Mouse (Mus musculus): ENCODE results near the gene A4galt.
A peak's percentile ranks its signal among the peaks of the same experiment; 100 is the strongest.

GRCm38 (mm10) chr15:83282397-83282796, 30.8 kb upstream of the A4galt start:
- no peak for TF ChIP-seq CTCF (IDR thresholded peaks at IDR 0.05 in 2 of 3, conservative IDR thresholded peaks at IDR 0.05 in 1 of 3; ENCODE audit: control insufficient read depth in 1 of 3, insufficient read depth in 1 of 3, low read depth in 2 of 3, low read length in 3 of 3, poor library complexity in 1 of 3, severe bottlenecking in 1 of 3)
- TF ChIP-seq UBTF (IDR thresholded peaks at IDR 0.05; ENCODE audit: borderline replicate concordance, insufficient read depth, low read depth, low read length), result no peak
- TF ChIP-seq GATA1 (IDR thresholded peaks at IDR 0.05; ENCODE audit: low read depth, low read length), result no peak
- no peak for TF ChIP-seq POLR2A (IDR thresholded peaks at IDR 0.05; ENCODE audit: control insufficient read depth in 1 of 2, insufficient read depth in 1 of 2, low read depth in 1 of 2, low read length in 2 of 2, poor library complexity in 1 of 2)
- no peak for TF ChIP-seq ZKSCAN1 (IDR thresholded peaks at IDR 0.05; ENCODE audit: low read depth, low read length)
- TF ChIP-seq ETS1 (IDR thresholded peaks at IDR 0.05; ENCODE audit: low read depth, low read length), result no peak
- no peak for TF ChIP-seq MAZ (IDR thresholded peaks at IDR 0.05; ENCODE audit: low read depth, low read length)
- TF ChIP-seq HCFC1 (IDR thresholded peaks at IDR 0.05; ENCODE audit: low read depth, low read length), result peak; percentile 83

Data from MEL (cell line).